Mouse (Mus musculus): Measurements from ENCODE around the gene Klri2.

- TF ChIP-seq CTCF (IDR thresholded peaks at IDR 0.05; ENCODE audit: control insufficient read depth, insufficient read depth, insufficient read length) (no peak), MAX (IDR thresholded peaks at IDR 0.05) (no peak)
Measured at GRCm38 (mm10) chr6:129740069-129740721, at the start of gene Klri2.
